Mouse (Mus musculus): ENCODE results near the gene Zfp408. TPM values are rescaled to one million over a fixed set of nuclear protein-coding genes. Genes with fewer than 3 reads are reported as not detected.

The Zfp408 gene
- polyA plus RNA-seq, 1 experiment from 2014 or later, result 7.6 TPM

GRCm38 (mm10) chr2:91676420-91676819, 26.8 kb upstream of the Zfp408 start:
- H3K36me3 ChIP-seq (ENCODE audit: control insufficient read depth, insufficient read depth, low read length), result peaks cover 34% of the 10 kb centered on the region
- 70% methylated on average over 2 of the region's 2 CpGs for WGBS
- H3K4me3 ChIP-seq (ENCODE audit: low read depth, low read length), result no peak overlapping the region
- H3K27me3 ChIP-seq (ENCODE audit: control insufficient read depth, insufficient read depth, low read length), result no peaks in the 10 kb centered on the region
- no peak overlapping the region for H3K9ac ChIP-seq (replicated peaks; ENCODE audit: low read depth, low read length)
- no peak for ATAC-seq (ENCODE audit: insufficient number of reproducible peaks, insufficient read depth, low FRiP score, low read depth)
- H3K27ac ChIP-seq (ENCODE audit: low read length), result no peak overlapping the region
- H3K9me3 ChIP-seq (ENCODE audit: control insufficient read depth, low read depth, low read length), result no peaks in the 10 kb centered on the region
- H3K4me2 ChIP-seq (replicated peaks; ENCODE audit: low read depth, low read length), result no peak overlapping the region
- no peaks in the 10 kb centered on the region for H3K4me1 ChIP-seq (ENCODE audit: control insufficient read depth, insufficient read depth, low read length)

- WGBS, result 86% methylated on average over 5 of the region's 5 CpGs
- no peak overlapping the region for H3K4me2 ChIP-seq (replicated peaks; ENCODE audit: low read depth, low read length)
- no peaks in the 10 kb centered on the region for H3K9me3 ChIP-seq (ENCODE audit: control insufficient read depth, low read depth, low read length)
- H3K9ac ChIP-seq (replicated peaks; ENCODE audit: low read depth, low read length), result no peak overlapping the region
- H3K4me1 ChIP-seq (ENCODE audit: control insufficient read depth, insufficient read depth, low read length), result no peaks in the 10 kb centered on the region
- no peak overlapping the region for H3K27ac ChIP-seq (ENCODE audit: low read length)
- H3K4me3 ChIP-seq (ENCODE audit: low read depth, low read length), result no peak overlapping the region
- H3K36me3 ChIP-seq (ENCODE audit: control insufficient read depth, insufficient read depth, low read length), result peaks cover 45% of the 10 kb centered on the region
- no peaks in the 10 kb centered on the region for H3K27me3 ChIP-seq (ENCODE audit: control insufficient read depth, insufficient read depth, low read length)
- no peak for ATAC-seq (ENCODE audit: insufficient number of reproducible peaks, insufficient read depth, low FRiP score, low read depth)
Observed at GRCm38 (mm10) chr2:91674895-91675294, 25.3 kb upstream of the Zfp408 start.

DNA sequence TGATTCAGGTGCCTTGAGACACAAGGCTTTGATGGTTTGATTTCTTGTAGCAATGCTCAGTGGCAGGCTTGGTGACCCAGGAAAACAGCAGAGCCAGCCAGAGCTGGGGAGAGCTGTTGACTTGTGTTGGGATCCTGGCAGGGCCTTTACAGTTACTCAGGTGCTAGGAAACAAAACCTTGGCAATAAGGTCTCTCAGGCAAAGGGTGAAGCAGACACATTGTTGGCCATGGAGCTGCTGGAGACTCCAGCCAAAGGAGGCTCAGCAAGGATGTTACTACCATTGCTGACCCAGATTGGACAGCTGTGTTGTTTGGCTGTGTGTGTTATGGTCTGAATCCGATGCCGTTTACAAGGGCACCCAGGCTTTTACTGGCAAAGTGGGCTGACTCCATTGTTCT, 24.0 kb upstream of the Zfp408 start:
- Histone ChIP-seq H3K4me2 (replicated peaks; ENCODE audit: low read depth, low read length) (no peak overlapping the region), H3K4me3 (ENCODE audit: low read depth, low read length) (no peak overlapping the region), H3K27ac (ENCODE audit: low read length) (no peak overlapping the region), H3K9ac (replicated peaks; ENCODE audit: low read depth, low read length) (no peak overlapping the region), H3K36me3 (ENCODE audit: control insufficient read depth, insufficient read depth, low read length) (peaks cover 58% of the 10 kb centered on the region), H3K9me3 (ENCODE audit: control insufficient read depth, low read depth, low read length) (no peaks in the 10 kb centered on the region), H3K27me3 (ENCODE audit: control insufficient read depth, insufficient read depth, low read length) (no peaks in the 10 kb centered on the region), H3K4me1 (ENCODE audit: control insufficient read depth, insufficient read depth, low read length) (no peaks in the 10 kb centered on the region)
- WGBS, result 92% methylated on average over 2 of the region's 2 CpGs
- ATAC-seq (ENCODE audit: insufficient number of reproducible peaks, insufficient read depth, low FRiP score, low read depth), result no peak

- H3K27ac ChIP-seq (ENCODE audit: low read length), result no peak overlapping the region
- ATAC-seq (ENCODE audit: insufficient number of reproducible peaks, insufficient read depth, low FRiP score, low read depth), result no peak
- whole genome bisulfite sequencing, result 85% methylated on average over 6 of the region's 6 CpGs
- H3K4me2 ChIP-seq (replicated peaks; ENCODE audit: low read depth, low read length), result no peak overlapping the region
- H3K27me3 ChIP-seq (ENCODE audit: control insufficient read depth, insufficient read depth, low read length), result no peaks in the 10 kb centered on the region
- no peaks in the 10 kb centered on the region for H3K4me1 ChIP-seq (ENCODE audit: control insufficient read depth, insufficient read depth, low read length)
- no peak overlapping the region for H3K9ac ChIP-seq (replicated peaks; ENCODE audit: low read depth, low read length)
- no peaks in the 10 kb centered on the region for H3K9me3 ChIP-seq (ENCODE audit: control insufficient read depth, low read depth, low read length)
- no peak overlapping the region for H3K4me3 ChIP-seq (ENCODE audit: low read depth, low read length)
- H3K36me3 ChIP-seq (ENCODE audit: control insufficient read depth, insufficient read depth, low read length), result peaks cover 53% of the 10 kb centered on the region
Observed at GRCm38 (mm10) chr2:91670038-91670437, 20.4 kb upstream of the Zfp408 start.

- Histone ChIP-seq H3K27me3 (ENCODE audit: control insufficient read depth, insufficient read depth, low read length) (no peaks in the 10 kb centered on the region), H3K4me3 (ENCODE audit: low read depth, low read length) (no peak overlapping the region), H3K36me3 (ENCODE audit: control insufficient read depth, insufficient read depth, low read length) (peaks cover 54% of the 10 kb centered on the region), H3K4me2 (replicated peaks; ENCODE audit: low read depth, low read length) (no peak overlapping the region), H3K27ac (ENCODE audit: low read length) (no peak overlapping the region), H3K9me3 (ENCODE audit: control insufficient read depth, low read depth, low read length) (no peaks in the 10 kb centered on the region), H3K4me1 (ENCODE audit: control insufficient read depth, insufficient read depth, low read length) (no peaks in the 10 kb centered on the region), H3K9ac (replicated peaks; ENCODE audit: low read depth, low read length) (no peak overlapping the region)
- WGBS, result 89% methylated on average over 8 of the region's 8 CpGs
- ATAC-seq (ENCODE audit: insufficient number of reproducible peaks, insufficient read depth, low FRiP score, low read depth), result no peak
Observed at GRCm38 (mm10) chr2:91669326-91669725, 19.7 kb upstream of the Zfp408 start.

- WGBS, result 50% methylated on average over 2 of the region's 2 CpGs
- H3K27ac ChIP-seq (ENCODE audit: low read length), result peak overlapping the region; percentile 17; the same call in 1 of the 2 replicates
- no peaks in the 10 kb centered on the region for H3K9me3 ChIP-seq (ENCODE audit: control insufficient read depth, low read depth, low read length)
- peaks cover 64% of the 10 kb centered on the region for H3K36me3 ChIP-seq (ENCODE audit: control insufficient read depth, insufficient read depth, low read length)
- no peaks in the 10 kb centered on the region for H3K4me1 ChIP-seq (ENCODE audit: control insufficient read depth, insufficient read depth, low read length)
- no peak overlapping the region for H3K4me3 ChIP-seq (ENCODE audit: low read depth, low read length)
- peak; percentile 82 for ATAC-seq (ENCODE audit: insufficient number of reproducible peaks, insufficient read depth, low FRiP score, low read depth)
- H3K27me3 ChIP-seq (ENCODE audit: control insufficient read depth, insufficient read depth, low read length), result no peaks in the 10 kb centered on the region
- H3K9ac ChIP-seq (replicated peaks; ENCODE audit: low read depth, low read length), result no peak overlapping the region
- H3K4me2 ChIP-seq (replicated peaks; ENCODE audit: low read depth, low read length), result no peak overlapping the region
Observed at GRCm38 (mm10) chr2:91667747-91668146, 18.2 kb upstream of the Zfp408 start.

- no peak for ATAC-seq (ENCODE audit: insufficient number of reproducible peaks, insufficient read depth, low FRiP score, low read depth)
- 93% methylated on average over 6 of the region's 6 CpGs for WGBS
- no peaks in the 10 kb centered on the region for H3K9me3 ChIP-seq (ENCODE audit: control insufficient read depth, low read depth, low read length)
- H3K4me3 ChIP-seq (ENCODE audit: low read depth, low read length), result no peak overlapping the region
- no peak overlapping the region for H3K4me2 ChIP-seq (replicated peaks; ENCODE audit: low read depth, low read length)
- H3K27ac ChIP-seq (ENCODE audit: low read length), result no peak overlapping the region
- H3K36me3 ChIP-seq (ENCODE audit: control insufficient read depth, insufficient read depth, low read length), result peaks cover 68% of the 10 kb centered on the region
- no peaks in the 10 kb centered on the region for H3K27me3 ChIP-seq (ENCODE audit: control insufficient read depth, insufficient read depth, low read length)
- no peak overlapping the region for H3K9ac ChIP-seq (replicated peaks; ENCODE audit: low read depth, low read length)
- H3K4me1 ChIP-seq (ENCODE audit: control insufficient read depth, insufficient read depth, low read length), result no peaks in the 10 kb centered on the region
Observed at GRCm38 (mm10) chr2:91666386-91666910, 16.9 kb upstream of the Zfp408 start.

DNA sequence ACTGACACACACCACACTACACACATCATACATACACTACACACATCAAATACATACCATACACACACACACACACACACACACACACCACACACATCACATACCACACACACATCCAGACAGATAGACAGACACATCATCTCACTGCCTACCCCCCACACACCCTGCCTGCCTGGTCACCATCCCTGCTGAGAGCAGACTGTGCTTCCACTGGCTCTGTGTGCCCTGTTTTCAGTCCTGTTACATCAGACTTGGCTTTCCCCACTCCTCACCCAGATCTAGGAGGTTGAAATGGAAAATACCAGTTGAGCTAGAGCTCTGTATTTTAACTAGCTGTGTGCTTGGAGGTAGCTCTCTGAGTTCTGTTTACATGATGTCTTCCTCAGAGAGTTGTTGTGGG, 15.2 kb upstream of the Zfp408 start:
- no peak for ATAC-seq (ENCODE audit: insufficient number of reproducible peaks, insufficient read depth, low FRiP score, low read depth)
- Histone ChIP-seq H3K27ac (ENCODE audit: low read length) (no peak overlapping the region), H3K9me3 (ENCODE audit: control insufficient read depth, low read depth, low read length) (no peaks in the 10 kb centered on the region), H3K9ac (replicated peaks; ENCODE audit: low read depth, low read length) (no peak overlapping the region), H3K36me3 (ENCODE audit: control insufficient read depth, insufficient read depth, low read length) (peaks cover 64% of the 10 kb centered on the region), H3K4me3 (ENCODE audit: low read depth, low read length) (no peak overlapping the region), H3K27me3 (ENCODE audit: control insufficient read depth, insufficient read depth, low read length) (no peaks in the 10 kb centered on the region), H3K4me2 (replicated peaks; ENCODE audit: low read depth, low read length) (no peak overlapping the region), H3K4me1 (ENCODE audit: control insufficient read depth, insufficient read depth, low read length) (no peaks in the 10 kb centered on the region)

GRCm38 (mm10) chr2:91660981-91661380, 11.4 kb upstream of the Zfp408 start:
- H3K4me3 ChIP-seq (ENCODE audit: low read depth, low read length), result no peak overlapping the region
- no peak overlapping the region for H3K27ac ChIP-seq (ENCODE audit: low read length)
- H3K4me2 ChIP-seq (replicated peaks; ENCODE audit: low read depth, low read length), result no peak overlapping the region
- peaks cover 65% of the 10 kb centered on the region for H3K36me3 ChIP-seq (ENCODE audit: control insufficient read depth, insufficient read depth, low read length)
- H3K27me3 ChIP-seq (ENCODE audit: control insufficient read depth, insufficient read depth, low read length), result no peaks in the 10 kb centered on the region
- WGBS, result 91% methylated on average over 6 of the region's 6 CpGs
- no peaks in the 10 kb centered on the region for H3K4me1 ChIP-seq (ENCODE audit: control insufficient read depth, insufficient read depth, low read length)
- no peak overlapping the region for H3K9ac ChIP-seq (replicated peaks; ENCODE audit: low read depth, low read length)
- H3K9me3 ChIP-seq (ENCODE audit: control insufficient read depth, low read depth, low read length), result no peaks in the 10 kb centered on the region
- ATAC-seq (ENCODE audit: insufficient number of reproducible peaks, insufficient read depth, low FRiP score, low read depth), result no peak

All from stomach, embryonic 14.5 days (tissue).